Mouse (Mus musculus) ES-Bruce4 (cell line): ENCODE data around the gene Gm10282. TPM values are rescaled to one million over a fixed set of nuclear protein-coding genes. Genes with fewer than 3 reads are reported as not detected.

Experiments
- H3K27ac ChIP-seq: 2 replicates; pipeline ENCODE4 v1.5.1; 2012; ENCODE audit warnings: low read length, inconsistent platforms; ENCODE audit not compliant: insufficient read depth
- H3K27me3 ChIP-seq: 2 replicates; pipeline ENCODE4 v1.6.1; 2012; ENCODE audit warnings: mild to moderate bottlenecking, low read length, inconsistent platforms; ENCODE audit not compliant: control insufficient read depth, poor library complexity, insufficient read depth, severe bottlenecking
- H3K36me3 ChIP-seq: 2 replicates; pipeline ENCODE4 v1.6.1; 2012; ENCODE audit warnings: inconsistent platforms, mild to moderate bottlenecking, low read length, moderate library complexity; ENCODE audit not compliant: control insufficient read depth, poor library complexity, insufficient read depth, severe bottlenecking
- H3K4me1 ChIP-seq: one replicate; pipeline ENCODE4 v1.8.1; 2011; ENCODE audit warnings: low read length; ENCODE audit not compliant: control insufficient read depth, insufficient read depth
- H3K4me3 ChIP-seq: 2 replicates; pipeline ENCODE4 v1.5.1; 2011; ENCODE audit warnings: low read depth, mild to moderate bottlenecking, low read length
- H3K9ac ChIP-seq: 2 replicates; pipeline ENCODE4 v1.6.1; 2012; ENCODE audit warnings: low read depth, mild to moderate bottlenecking, inconsistent platforms; ENCODE audit not compliant: poor library complexity, severe bottlenecking
- H3K9me3 ChIP-seq: replicated peaks from 2 replicates; pipeline ENCODE4 v1.6.1; 2012; ENCODE audit warnings: mild to moderate bottlenecking, low read length, inconsistent platforms; ENCODE audit not compliant: control insufficient read depth, poor library complexity, insufficient read depth, severe bottlenecking
- CTCF ChIP-seq: IDR thresholded peaks from one replicate; pipeline ENCODE4 v1.8.1; 2011; ENCODE audit warnings: low read depth, low read length
- EP300 ChIP-seq: IDR thresholded peaks from 2 replicates; pipeline ENCODE4 v1.6.1; 2011; ENCODE audit warnings: low read depth, low read length; ENCODE audit not compliant: insufficient read depth
- POLR2A ChIP-seq: IDR thresholded peaks from one replicate; pipeline ENCODE4 v1.8.1; 2011; ENCODE audit warnings: low read length; ENCODE audit not compliant: insufficient read depth
- polyA plus RNA-seq: library from polyadenylated mRNA; stranded (reverse); fragments of >200 nt; gene quantifications from 2 replicates; pipeline ENCODE4 v1.2.4, GENCODE M21; 2011; ENCODE audit warnings: low read depth; ENCODE audit not compliant: missing spikeins, insufficient read depth, insufficient read length

Gm10282 gene
- polyA plus RNA-seq, 1 experiment: 4.5 TPM

GRCm38 (mm10) chr8:72296561-72296960 is 8.5 kb downstream of the Gm10282 start:
- Histone ChIP-seq H3K4me3 (no peak overlapping the region), H3K27me3 (no peaks in the 10 kb centered on the region), H3K27ac (no peak overlapping the region), H3K9ac (no peak overlapping the region), H3K36me3 (no peaks in the 10 kb centered on the region), H3K4me1 (peaks cover 7% of the 10 kb centered on the region), H3K9me3 (no peaks in the 10 kb centered on the region)
- TF ChIP-seq EP300 (no peak), POLR2A (no peak), CTCF (no peak)

- Histone ChIP-seq H3K4me1 (peaks cover 7% of the 10 kb centered on the region), H3K9ac (no peak overlapping the region), H3K4me3 (no peak overlapping the region), H3K27me3 (no peaks in the 10 kb centered on the region), H3K9me3 (no peaks in the 10 kb centered on the region), H3K27ac (no peak overlapping the region), H3K36me3 (no peaks in the 10 kb centered on the region)
- no peak for TF ChIP-seq CTCF
- TF ChIP-seq POLR2A: no peak
- no peak for TF ChIP-seq EP300
Observed at GRCm38 (mm10) chr8:72295679-72296078, 9.4 kb downstream of the Gm10282 start.

GRCm38 (mm10) chr8:72295125-72295524 is 9.9 kb downstream of the Gm10282 start:
- Histone ChIP-seq H3K4me3 (no peak overlapping the region), H3K4me1 (peaks cover 7% of the 10 kb centered on the region), H3K9me3 (no peaks in the 10 kb centered on the region), H3K27me3 (no peaks in the 10 kb centered on the region), H3K9ac (no peak overlapping the region), H3K36me3 (no peaks in the 10 kb centered on the region), H3K27ac (no peak overlapping the region)
- TF ChIP-seq POLR2A (no peak), CTCF (no peak)

- Histone ChIP-seq H3K4me3 (no peak overlapping the region), H3K4me1 (peaks cover 7% of the 10 kb centered on the region), H3K36me3 (no peaks in the 10 kb centered on the region), H3K9me3 (no peaks in the 10 kb centered on the region), H3K27ac (no peak overlapping the region), H3K27me3 (no peaks in the 10 kb centered on the region), H3K9ac (no peak overlapping the region)
- TF ChIP-seq EP300: no peak
- TF ChIP-seq POLR2A: no peak
- no peak for TF ChIP-seq CTCF
Observed at GRCm38 (mm10) chr8:72293309-72293708, 11.8 kb downstream of the Gm10282 start.

GRCm38 (mm10) chr8:72291104-72291503 is 14.0 kb downstream of the Gm10282 start:
- Histone ChIP-seq H3K9me3 (no peaks in the 10 kb centered on the region), H3K4me3 (no peak overlapping the region), H3K36me3 (no peaks in the 10 kb centered on the region), H3K4me1 (peaks cover 7% of the 10 kb centered on the region), H3K27me3 (no peaks in the 10 kb centered on the region), H3K27ac (no peak overlapping the region), H3K9ac (no peak overlapping the region)
- TF ChIP-seq POLR2A: no peak

GRCm38 (mm10) chr8:72289051-72289450 is 16.0 kb downstream of the Gm10282 start:
- Histone ChIP-seq H3K36me3 (no peaks in the 10 kb centered on the region), H3K27me3 (no peaks in the 10 kb centered on the region), H3K4me1 (peaks cover 7% of the 10 kb centered on the region), H3K9ac (no peak overlapping the region), H3K27ac (no peak overlapping the region), H3K4me3 (no peak overlapping the region), H3K9me3 (no peaks in the 10 kb centered on the region)
- TF ChIP-seq POLR2A (no peak), EP300 (no peak), CTCF (no peak)

GRCm38 (mm10) chr8:72285285-72285684 is 19.8 kb downstream of the Gm10282 start:
- TF ChIP-seq CTCF (no peak), POLR2A (no peak), EP300 (no peak)
- no peaks in the 10 kb centered on the region for H3K27me3 ChIP-seq
- no peaks in the 10 kb centered on the region for H3K9me3 ChIP-seq
- H3K4me3 ChIP-seq: no peak overlapping the region
- no peaks in the 10 kb centered on the region for H3K4me1 ChIP-seq
- H3K36me3 ChIP-seq: no peaks in the 10 kb centered on the region
- H3K27ac ChIP-seq: no peak overlapping the region
- no peak overlapping the region for H3K9ac ChIP-seq
